ENCODE assay signal across 10 mouse cellular contexts in genomic region chr17:24391149-24391548, GRCm38 (mm10). TPM values are rescaled to one million over a fixed set of nuclear protein-coding genes. Genes with fewer than 3 reads are reported as not detected.
DNase-seq lines count a peak whose midpoint lies in the region; ATAC-seq and TF ChIP-seq lines count a peak whose summit lies in the region.
"Had no signal": no experiment of that assay in that cellular context is flagged by ENCODE, and none has a peak within 500 bp of the region (broad histone marks: within the 10 kb centered on the region; RNA-seq: fewer than 3 reads in every experiment).

No protein-coding gene starts in this region.

- H3K4me1 ChIP-seq in hindbrain, postnatal 0 days (ENCODE audit: insufficient read depth, low read length): no peaks in the 10 kb centered on the region
- no peaks in the 10 kb centered on the region for H3K4me1 ChIP-seq in hindbrain, embryonic 16.5 days (ENCODE audit: control insufficient read depth, insufficient read depth, low read depth, low read length)
- H3K4me1 ChIP-seq in thymus, adult 2 months (replicated peaks; ENCODE audit: control insufficient read depth, insufficient read depth, low read length): no peaks in the 10 kb centered on the region
- no peaks in the 10 kb centered on the region for H3K4me1 ChIP-seq in embryonic facial prominence, embryonic 10.5 days

- TF ChIP-seq POLR2A in thymus, adult 2 months (IDR thresholded peaks at IDR 0.05; ENCODE audit: control insufficient read depth, extremely low read depth, insufficient read depth, low read length, poor library complexity): no peak

- no peak overlapping the region for H3K9ac ChIP-seq in hindbrain, postnatal 0 days (replicated peaks; ENCODE audit: low read length)
- H3K9ac ChIP-seq in hindbrain, embryonic 16.5 days (ENCODE audit: low read depth, low read length): no peak overlapping the region

- peaks cover 31% of the 10 kb centered on the region for H3K36me3 ChIP-seq in hindbrain, postnatal 0 days (ENCODE audit: insufficient read depth, low read length)
- peaks cover 37% of the 10 kb centered on the region for H3K36me3 ChIP-seq in hindbrain, embryonic 16.5 days (ENCODE audit: control insufficient read depth, insufficient read depth, low read length)
- no peaks in the 10 kb centered on the region for H3K36me3 ChIP-seq in thymus, adult 2 months (ENCODE audit: control insufficient read depth, insufficient read depth, low read length)
- H3K36me3 ChIP-seq in embryonic facial prominence, embryonic 10.5 days (replicated peaks): peaks cover 16% of the 10 kb centered on the region; the same call in 1 of the 2 replicates

- H3K27ac ChIP-seq in hindbrain, postnatal 0 days: no peak overlapping the region
- no peak overlapping the region for H3K27ac ChIP-seq in hindbrain, embryonic 16.5 days (ENCODE audit: low read depth, low read length)
- H3K27ac ChIP-seq in thymus, adult 2 months (ENCODE audit: control insufficient read depth, insufficient read depth, low read length): no peak overlapping the region
- H3K27ac ChIP-seq in embryonic facial prominence, embryonic 10.5 days (replicated peaks): no peak overlapping the region

- no peak overlapping the region for H3K4me2 ChIP-seq in hindbrain, postnatal 0 days (ENCODE audit: low read depth, low read length)
- no peak overlapping the region for H3K4me2 ChIP-seq in hindbrain, embryonic 16.5 days (ENCODE audit: low read length)

- no peak overlapping the region for H3K4me3 ChIP-seq in hindbrain, postnatal 0 days (ENCODE audit: low read length)
- H3K4me3 ChIP-seq in hindbrain, embryonic 16.5 days (ENCODE audit: low read length): no peak overlapping the region
- no peak overlapping the region for H3K4me3 ChIP-seq in thymus, adult 2 months (ENCODE audit: control insufficient read depth, insufficient read depth, low read length)
- H3K4me3 ChIP-seq in embryonic facial prominence, embryonic 10.5 days: no peak overlapping the region

- no peaks in the 10 kb centered on the region for H3K9me3 ChIP-seq in hindbrain, postnatal 0 days (ENCODE audit: low read length)
- no peaks in the 10 kb centered on the region for H3K9me3 ChIP-seq in hindbrain, embryonic 16.5 days (ENCODE audit: control insufficient read depth, low read length)
- no peaks in the 10 kb centered on the region for H3K9me3 ChIP-seq in embryonic facial prominence, embryonic 10.5 days

- H3K27me3 ChIP-seq in hindbrain, postnatal 0 days (ENCODE audit: insufficient read depth, low read length): no peaks in the 10 kb centered on the region
- no peaks in the 10 kb centered on the region for H3K27me3 ChIP-seq in hindbrain, embryonic 16.5 days (replicated peaks; ENCODE audit: control insufficient read depth, insufficient read depth, low read length)
- no peaks in the 10 kb centered on the region for H3K27me3 ChIP-seq in thymus, adult 2 months (ENCODE audit: control insufficient read depth, insufficient read depth, low read length)
- H3K27me3 ChIP-seq in embryonic facial prominence, embryonic 10.5 days (replicated peaks; ENCODE audit: low read depth, poor library complexity, severe bottlenecking): no peaks in the 10 kb centered on the region

- whole genome bisulfite sequencing in hindbrain, postnatal 0 days: 68% methylated on average over 8 of the region's 8 CpGs
- WGBS in hindbrain, embryonic 16.5 days: 69% methylated on average over 8 of the region's 8 CpGs
- 85% methylated on average over 8 of the region's 8 CpGs for WGBS in thymus, adult 2 months
- WGBS in embryonic facial prominence, embryonic 10.5 days: 68% methylated on average over 8 of the region's 8 CpGs

- no peak for ATAC-seq in hindbrain, postnatal 0 days
- ATAC-seq in hindbrain, embryonic 16.5 days: no peak

- peak; percentile 25 for DNase-seq in hindbrain, postnatal 0 days (ENCODE audit: low spot score)
- peak; percentile 15 for DNase-seq in thymus, adult 2 months
- no peak for DNase-seq in thymus, postnatal 36 days
- peak; percentile 33 for DNase-seq in embryonic facial prominence, embryonic 10.5 days (ENCODE audit: low spot score)
- peak; percentile 55 for DNase-seq in thymus, postnatal 4 days
- DNase-seq in urinary bladder, postnatal 36 days (ENCODE audit: low spot score in 2 of 2): no peak
- no peak for DNase-seq in right cerebral cortex, adult 2 months (ENCODE audit: low spot score in 2 of 2)
- DNase-seq: gastrocnemius, postnatal 14 days had no signal

- peak; percentile 64 for TF ChIP-seq CTCF in hindbrain, postnatal 0 days (IDR thresholded peaks at IDR 0.05; ENCODE audit: low read depth)
- peak; percentile 42; the same call in 1 of the 2 replicates for TF ChIP-seq CTCF in thymus, adult 2 months (IDR thresholded peaks at IDR 0.05; ENCODE audit: borderline replicate concordance, control insufficient read depth, extremely low read depth, insufficient read depth, low read length, poor library complexity)

RNA-seq across cellular contexts. Expression of gene Rnps1, which starts 23.2 kb away (rescaled TPM):
- total RNA-seq in hindbrain, postnatal 0 days (2014; rRNA removed): 234 and 244 TPM in 2 replicates
- polyA plus RNA-seq in hindbrain, postnatal 0 days (2015; fragmentation: Nextera tagmentation; extraction: Ambion mirVana): 287 and 295 TPM in 2 replicates
- polyA plus RNA-seq in hindbrain, embryonic 16.5 days (2015; fragmentation: Nextera tagmentation; extraction: Ambion mirVana): 304 and 328 TPM in 2 replicates
- polyA plus RNA-seq in thymus, adult 2 months (2012; rRNA removed): 241 and 251 TPM in 2 replicates
- 471 and 476 TPM in 2 replicates for polyA plus RNA-seq in embryonic facial prominence, embryonic 10.5 days (2016; fragmentation: Nextera tagmentation; extraction: Ambion mirVana)

RNA-seq across cellular contexts. Expression of gene Eci1, which starts 35.3 kb away (rescaled TPM):
- total RNA-seq in hindbrain, postnatal 0 days (2014; rRNA removed): 45.2 and 47.9 TPM in 2 replicates
- 56.8 and 60.6 TPM in 2 replicates for polyA plus RNA-seq in hindbrain, postnatal 0 days (2015; fragmentation: Nextera tagmentation; extraction: Ambion mirVana)
- polyA plus RNA-seq in hindbrain, embryonic 16.5 days (2015; fragmentation: Nextera tagmentation; extraction: Ambion mirVana): 48.0 and 59.0 TPM in 2 replicates
- 41.6 and 57.0 TPM in 2 replicates for polyA plus RNA-seq in thymus, adult 2 months (2012; rRNA removed)
- polyA plus RNA-seq in embryonic facial prominence, embryonic 10.5 days (2016; fragmentation: Nextera tagmentation; extraction: Ambion mirVana): 86.2 and 89.0 TPM in 2 replicates

RNA-seq across cellular contexts. Expression of gene Abca3, which starts 39.4 kb away (rescaled TPM):
- 98.9 and 102 TPM in 2 replicates for total RNA-seq in hindbrain, postnatal 0 days (2014; rRNA removed)
- 26.1 and 27.3 TPM in 2 replicates for polyA plus RNA-seq in hindbrain, postnatal 0 days (2015; fragmentation: Nextera tagmentation; extraction: Ambion mirVana)
- polyA plus RNA-seq in hindbrain, embryonic 16.5 days (2015; fragmentation: Nextera tagmentation; extraction: Ambion mirVana): 30.1 and 34.5 TPM in 2 replicates
- polyA plus RNA-seq in thymus, adult 2 months (2012; rRNA removed): 33.9 and 34.8 TPM in 2 replicates
- 6.1 and 7.1 TPM in 2 replicates for polyA plus RNA-seq in embryonic facial prominence, embryonic 10.5 days (2016; fragmentation: Nextera tagmentation; extraction: Ambion mirVana)

RNA-seq across cellular contexts. Expression of gene Abca17, which starts 40.3 kb away (rescaled TPM):
- 0.90 and 1.5 TPM in 2 replicates for total RNA-seq in hindbrain, postnatal 0 days (2014; rRNA removed)
- 1.0 and 1.2 TPM in 2 replicates for polyA plus RNA-seq in hindbrain, postnatal 0 days (2015; fragmentation: Nextera tagmentation; extraction: Ambion mirVana)
- polyA plus RNA-seq in hindbrain, embryonic 16.5 days (2015; fragmentation: Nextera tagmentation; extraction: Ambion mirVana): 1.2 TPM in 2 replicates
- polyA plus RNA-seq in thymus, adult 2 months (2012; rRNA removed): 0.06 and 0.13 TPM in 2 replicates
- polyA plus RNA-seq in embryonic facial prominence, embryonic 10.5 days (2016; fragmentation: Nextera tagmentation; extraction: Ambion mirVana): 0.16 TPM in 1 of 2 replicates, not detected in the other
- polyA plus RNA-seq: stomach, embryonic 16.5 days had no signal

RNA-seq across cellular contexts. Expression of gene Dnase1l2, which starts 51.8 kb away (rescaled TPM):
- 4.7 and 7.0 TPM in 2 replicates for total RNA-seq in hindbrain, postnatal 0 days (2014; rRNA removed)
- 0.71 and 1.1 TPM in 2 replicates for polyA plus RNA-seq in hindbrain, postnatal 0 days (2015; fragmentation: Nextera tagmentation; extraction: Ambion mirVana)
- polyA plus RNA-seq in hindbrain, embryonic 16.5 days (2015; fragmentation: Nextera tagmentation; extraction: Ambion mirVana): 6.1 and 9.4 TPM in 2 replicates
- 11.3 and 18.2 TPM in 2 replicates for polyA plus RNA-seq in thymus, adult 2 months (2012; rRNA removed)
- 2.5 and 3.6 TPM in 2 replicates for polyA plus RNA-seq in embryonic facial prominence, embryonic 10.5 days (2016; fragmentation: Nextera tagmentation; extraction: Ambion mirVana)

Comparison
In these comparisons a context has a peak if more than half of its experiments do, and no peak if none do; other contexts are left out.
1. DNase-seq: peak in hindbrain, postnatal 0 days (single experiment), thymus, adult 2 months (single experiment), embryonic facial prominence, embryonic 10.5 days (single experiment) and thymus, postnatal 4 days (single experiment); none in thymus, postnatal 36 days (0 of 2), urinary bladder, postnatal 36 days (0 of 2) and right cerebral cortex, adult 2 months (0 of 2).